Mouse (Mus musculus) C2C12 (cell line): ENCODE data around the gene Cobll1. TPM values are rescaled to one million over a fixed set of nuclear protein-coding genes. Genes with fewer than 3 reads are reported as not detected.

Experiments used
- H3K27me3 ChIP-seq: one replicate; pipeline ENCODE4 v1.6.1; 2011; ENCODE audit not compliant: control insufficient read depth, insufficient read depth, insufficient read length
- H3K36me3 ChIP-seq: one replicate; pipeline ENCODE4 v1.6.1; 2011; ENCODE audit not compliant: control insufficient read depth, insufficient read depth
- H3K4me3 ChIP-seq: one replicate; pipeline ENCODE4 v1.5.1; 2011; ENCODE audit warnings: mild to moderate bottlenecking, control low read depth; ENCODE audit not compliant: poor library complexity, insufficient read depth, severe bottlenecking
- H3K79me2 ChIP-seq: one replicate; pipeline ENCODE4 v1.6.1; 2011; ENCODE audit not compliant: control insufficient read depth, insufficient read depth
- H3K79me3 ChIP-seq: one replicate; pipeline ENCODE4 v1.6.1; 2011; ENCODE audit warnings: low read depth, control low read depth
- H3ac ChIP-seq: one replicate; pipeline ENCODE3; 2011; ENCODE audit warnings: low read depth; ENCODE audit not compliant: control insufficient read depth, insufficient read length
- CEBPB ChIP-seq: IDR thresholded peaks from one replicate; pipeline ENCODE4 v1.6.1; 2011; ENCODE audit warnings: low read depth, mild to moderate bottlenecking, control low read depth, moderate library complexity
- CTCF ChIP-seq: IDR thresholded peaks from one replicate; pipeline ENCODE4 v1.5.1; 2011; ENCODE audit not compliant: control insufficient read depth, insufficient read depth, insufficient read length
- FOSL1 ChIP-seq: IDR thresholded peaks from one replicate; pipeline ENCODE4 v1.8.0; 2011; ENCODE audit warnings: mild to moderate bottlenecking, low read length; ENCODE audit not compliant: poor library complexity, insufficient read depth, severe bottlenecking
- MAX ChIP-seq: IDR thresholded peaks from one replicate; pipeline ENCODE4 v1.6.1; 2011; ENCODE audit warnings: mild to moderate bottlenecking, control low read depth
- MYOD1 ChIP-seq: IDR thresholded peaks from one replicate; pipeline ENCODE4 v1.6.1; 2011; ENCODE audit warnings: low read depth; ENCODE audit not compliant: control insufficient read depth, insufficient read length
- MYOG ChIP-seq: IDR thresholded peaks from one replicate; pipeline ENCODE4 v1.6.1; 2011; ENCODE audit not compliant: control insufficient read depth, insufficient read length; ENCODE audit errors: extremely low read depth
- USF1 ChIP-seq: IDR thresholded peaks from one replicate; pipeline ENCODE4 v1.6.1; 2011; ENCODE audit warnings: low read depth, mild to moderate bottlenecking, control low read depth, moderate library complexity
- polyA plus RNA-seq: library from polyadenylated mRNA; unstranded; fragments of >200 nt; fragmentation: generic; extraction: Trizol; gene quantifications from one replicate; pipeline ENCODE4 v1.2.1, GENCODE M21; 2012; ENCODE audit warnings: missing spikeins

The Cobll1 gene
- polyA plus RNA-seq, 1 experiment = 16.3 TPM

- Histone ChIP-seq H3K36me3 (no peaks in the 10 kb centered on the region), H3K79me2 (peaks cover 100% of the 10 kb centered on the region), H3ac (no peak overlapping the region), H3K4me3 (no peak overlapping the region), H3K27me3 (no peaks in the 10 kb centered on the region), H3K79me3 (peaks cover 74% of the 10 kb centered on the region)
- no peak for TF ChIP-seq MAX
- TF ChIP-seq USF1 = no peak
- TF ChIP-seq FOSL1 = no peak
These were observed 76.6 kb downstream of the Cobll1 start for GRCm38 (mm10) chr2:65162625-65163024.

- TF ChIP-seq CEBPB = no peak
- TF ChIP-seq FOSL1 = no peak
- TF ChIP-seq MYOD1 = no peak
- no peak for TF ChIP-seq MYOG
- Histone ChIP-seq H3ac (no peak overlapping the region), H3K4me3 (no peak overlapping the region), H3K79me2 (peaks cover 100% of the 10 kb centered on the region), H3K27me3 (no peaks in the 10 kb centered on the region), H3K79me3 (peaks cover 73% of the 10 kb centered on the region), H3K36me3 (peaks cover 8% of the 10 kb centered on the region)
These were observed 77.5 kb downstream of the Cobll1 start for GRCm38 (mm10) chr2:65161715-65162114.

DNA sequence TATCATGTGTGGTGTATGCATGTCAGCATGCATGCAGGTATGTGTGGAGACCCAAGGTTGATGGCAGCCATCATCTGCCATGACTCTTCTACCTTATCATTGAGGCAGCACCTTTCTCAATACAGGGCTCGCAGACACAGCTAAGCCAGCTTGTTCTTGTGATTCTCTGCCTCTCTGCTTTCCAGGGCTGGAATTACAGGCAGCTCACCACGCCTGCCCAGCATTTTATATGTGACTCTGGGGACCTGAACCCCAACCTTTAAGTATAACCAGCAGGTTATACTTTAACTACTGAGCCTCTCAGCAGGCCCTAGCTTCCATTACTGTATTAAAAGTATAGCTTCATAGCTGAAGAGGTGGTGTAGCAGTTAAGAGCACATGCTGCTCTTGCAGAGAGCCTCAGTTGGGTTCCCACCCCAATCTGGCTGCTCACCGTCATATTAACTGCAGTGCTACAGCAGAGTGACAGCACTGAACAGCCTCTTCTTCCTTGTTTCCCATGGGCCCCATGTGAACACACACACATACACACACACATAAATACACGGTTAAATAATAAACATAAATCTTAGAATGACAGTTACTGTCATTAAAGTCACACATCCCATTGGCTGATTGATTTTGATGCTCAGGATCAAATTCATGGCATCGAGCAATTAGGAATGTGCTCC is 81.1 kb downstream of the Cobll1 start:
- Histone ChIP-seq H3K79me2 (peaks cover 94% of the 10 kb centered on the region), H3K4me3 (no peak overlapping the region), H3K79me3 (peaks cover 49% of the 10 kb centered on the region), H3ac (no peak overlapping the region), H3K36me3 (peaks cover 13% of the 10 kb centered on the region), H3K27me3 (no peaks in the 10 kb centered on the region)
- TF ChIP-seq CEBPB (no peak), MYOG (no peak)

DNA sequence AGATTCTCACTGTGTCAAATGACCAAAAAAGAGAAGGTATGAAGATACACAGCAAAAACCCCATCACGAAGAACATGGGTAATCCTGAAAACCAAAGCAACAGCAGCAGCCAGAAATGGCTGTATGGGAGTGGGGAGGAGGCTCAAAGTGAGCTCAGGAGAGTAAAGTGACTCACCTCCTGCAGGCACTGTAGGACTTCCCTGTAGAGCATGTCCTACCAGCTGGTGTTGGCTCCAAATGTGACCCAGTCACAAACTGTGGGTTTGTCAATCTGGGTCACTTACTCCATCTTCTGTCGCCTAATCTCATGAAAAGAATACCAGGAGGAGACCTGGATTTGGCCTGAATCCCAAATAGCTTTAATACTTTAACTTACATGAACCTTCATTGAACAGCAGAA is 81.9 kb downstream of the Cobll1 start:
- H3K27me3 ChIP-seq = no peaks in the 10 kb centered on the region

GRCm38 (mm10) chr2:65148928-65149327 is 90.3 kb downstream of the Cobll1 start:
- H3K4me3 ChIP-seq = no peak overlapping the region
- no peaks in the 10 kb centered on the region for H3K27me3 ChIP-seq
- peaks cover 58% of the 10 kb centered on the region for H3K36me3 ChIP-seq
- peaks cover 10% of the 10 kb centered on the region for H3K79me3 ChIP-seq
- no peak overlapping the region for H3ac ChIP-seq
- peaks cover 31% of the 10 kb centered on the region for H3K79me2 ChIP-seq
- TF ChIP-seq MAX (no peak), FOSL1 (no peak), MYOG (no peak), CEBPB (no peak), MYOD1 (no peak), CTCF (no peak), USF1 (no peak)

More for the DNA sequence above, 81.9 kb downstream of the Cobll1 start:
- Histone ChIP-seq H3K4me3 (no peak overlapping the region), H3K79me3 (peaks cover 43% of the 10 kb centered on the region), H3K36me3 (peaks cover 13% of the 10 kb centered on the region), H3ac (no peak overlapping the region), H3K79me2 (peaks cover 94% of the 10 kb centered on the region)
- no peak for TF ChIP-seq MAX
- no peak for TF ChIP-seq MYOD1
- no peak for TF ChIP-seq CTCF
- no peak for TF ChIP-seq USF1
- TF ChIP-seq CEBPB = no peak
- TF ChIP-seq MYOG = no peak
- TF ChIP-seq FOSL1 = no peak

GRCm38 (mm10) chr2:65147431-65147830 is 91.8 kb downstream of the Cobll1 start:
- no peak for TF ChIP-seq FOSL1
- no peak for TF ChIP-seq MAX
- TF ChIP-seq CEBPB = no peak
- no peak for TF ChIP-seq MYOD1
- TF ChIP-seq USF1 = no peak
- no peak for TF ChIP-seq MYOG
- H3K4me3 ChIP-seq = no peak overlapping the region
- H3K79me3 ChIP-seq = peaks cover 6% of the 10 kb centered on the region
- H3K79me2 ChIP-seq = peaks cover 26% of the 10 kb centered on the region
- no peak overlapping the region for H3ac ChIP-seq
- no peaks in the 10 kb centered on the region for H3K27me3 ChIP-seq
- peaks cover 62% of the 10 kb centered on the region for H3K36me3 ChIP-seq
